Mouse (Mus musculus) cerebellum, adult 2 months (tissue): ENCODE results near the gene Sp100.

ENCODE experiments used
- CTCF ChIP-seq: fragments of 200-500 bp; IDR thresholded peaks from 2 replicates; pipeline ENCODE4 v1.5.1; 2011; ENCODE audit warnings: low read depth, mild to moderate bottlenecking, control low read depth, low read length, moderate library complexity, borderline replicate concordance; ENCODE audit not compliant: insufficient read depth
- POLR2A ChIP-seq: fragments of 200-500 bp; IDR thresholded peaks from 2 replicates; pipeline ENCODE4 v1.6.1; 2011; ENCODE audit warnings: low read length, control low read depth, borderline replicate concordance; ENCODE audit not compliant: insufficient read depth

DNA sequence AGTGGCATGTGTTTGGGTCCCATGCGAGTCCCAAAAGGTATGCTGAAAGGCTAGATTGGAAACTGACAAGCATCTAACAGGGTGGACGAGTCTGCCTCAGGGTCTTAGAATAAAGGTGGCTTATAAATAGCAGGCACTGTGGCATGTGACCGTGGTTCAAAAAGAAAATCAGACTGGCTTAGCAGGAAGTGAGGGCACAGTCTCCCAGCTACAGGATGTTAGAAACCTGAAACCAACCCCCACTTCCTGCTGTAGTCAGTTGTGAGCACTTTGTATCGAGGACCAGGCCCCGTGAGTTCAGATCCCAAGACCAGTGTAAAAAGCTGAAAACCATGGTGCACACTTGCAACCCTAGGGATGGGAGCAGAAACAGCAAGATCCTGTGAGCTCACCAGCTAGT lies 37.6 kb downstream of the Sp100 start:
- TF ChIP-seq POLR2A (no peak), CTCF (no peak)
